Mouse (Mus musculus) left cerebral cortex, postnatal 25 days (tissue): ENCODE measurements around the gene Litaf. TPM values are rescaled to one million over a fixed set of nuclear protein-coding genes. Genes with fewer than 3 reads are reported as not detected.

ENCODE experiments used
- DNase-seq, 2 experiments: peaks; one replicate each; pipeline ENCODE4 v3.0.0; 2022; ENCODE audit warnings: low spot score in 2 of 2, mixed read lengths in 1 of 2
- intact Hi-C: fragments of 180-260 bp; cut with DNase I; formaldehyde crosslinking; loops from one replicate; pipeline ENCODE4 v1.15.1; 2025
- total RNA-seq, 2 experiments: library from RNA; stranded (reverse); gene quantifications; 2 replicates each; pipeline ENCODE4 v1.2.3; 2021

Litaf gene
- total RNA-seq, 2 experiments from 2014 or later, result 8.7 to 13.0 TPM

DNA sequence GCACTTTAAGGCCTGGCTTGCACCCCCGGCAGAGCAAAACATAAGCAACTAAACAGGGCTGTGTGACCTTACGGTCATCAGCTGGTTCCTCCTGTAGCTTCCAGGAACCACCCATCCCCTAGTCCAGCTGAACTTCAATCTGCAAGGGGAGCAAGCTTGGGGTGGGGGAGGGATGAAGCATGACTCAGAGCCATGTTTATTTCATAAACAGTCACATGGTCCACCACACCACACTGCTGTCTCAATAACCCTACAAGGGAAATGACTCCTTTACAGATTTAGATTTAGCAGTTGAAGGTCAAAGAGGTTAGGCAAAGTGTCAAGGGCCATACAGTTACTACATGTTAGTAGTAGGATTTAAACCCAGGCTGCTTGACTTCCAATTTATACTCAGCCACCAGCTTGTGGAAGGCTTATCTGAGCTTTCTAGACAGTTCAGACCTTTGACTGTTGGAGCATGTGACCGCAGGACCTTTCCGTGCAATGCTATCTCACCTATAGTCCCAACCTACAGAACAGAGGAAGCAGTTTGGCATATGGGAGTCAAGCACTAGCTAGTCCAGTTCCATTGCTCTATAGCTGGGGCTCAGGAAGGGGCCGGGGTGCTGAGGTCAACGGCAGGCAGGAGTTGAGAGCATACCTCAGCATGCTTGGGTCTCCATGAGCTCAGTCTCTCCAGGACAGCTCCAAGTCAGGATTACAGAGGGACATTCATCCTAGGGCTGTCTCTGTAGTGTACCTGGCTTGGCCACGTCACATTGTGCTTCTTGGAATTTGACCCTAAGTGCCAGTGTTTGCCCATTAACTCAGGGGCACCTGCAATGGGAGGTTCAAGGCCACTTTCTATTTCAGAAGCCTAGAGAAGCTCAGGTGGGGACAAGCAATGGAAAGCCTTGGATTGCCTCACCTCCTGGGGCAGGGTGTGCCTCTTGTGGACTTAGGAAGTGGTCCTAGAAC lies 64.0 kb downstream of the Litaf start:
- no peak for DNase-seq
- intact Hi-C loops, result no loop called here

- intact Hi-C loops, result no loop called here
- DNase-seq, result no peak
Observed at GRCm38 (mm10) chr16:10999809-11000208, 66.1 kb downstream of the Litaf start.

DNA sequence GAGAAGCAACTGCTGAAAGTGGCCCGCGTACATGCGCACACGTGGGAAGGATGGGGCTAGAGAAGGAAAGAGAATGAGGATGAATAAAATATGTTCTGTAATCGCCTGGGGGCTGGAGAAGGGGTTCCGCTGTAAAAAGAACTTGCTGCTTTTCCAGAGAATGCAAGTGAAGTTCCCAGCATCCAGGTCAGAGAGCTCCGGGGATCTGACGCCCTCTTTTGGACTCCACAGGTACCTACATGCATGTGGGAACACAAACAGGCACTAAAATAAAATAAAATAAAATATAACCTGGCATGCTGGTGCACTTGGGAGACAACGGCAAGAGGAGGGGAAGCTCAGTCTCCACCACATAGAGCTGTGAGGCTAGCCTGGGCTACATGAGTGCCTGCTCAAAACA lies 67.7 kb downstream of the Litaf start:
- intact Hi-C loops, result no loop called here
- no peak for DNase-seq

- DNase-seq, result no peak
- intact Hi-C loops, result no loop called here
Observed at GRCm38 (mm10) chr16:10996576-10996975, 69.4 kb downstream of the Litaf start.

- intact Hi-C loops, result no loop called here
- DNase-seq, result peak; percentile 51 to 71
Observed at GRCm38 (mm10) chr16:10993032-10993744, 72.8 kb downstream of the Litaf start.

GRCm38 (mm10) chr16:10992090-10993031 lies 73.6 kb downstream of the Litaf start:
- intact Hi-C loops, result no loop called here
- peak; percentile 20 to 38 for DNase-seq

- intact Hi-C loops, result no loop called here
- DNase-seq, result no peak
Observed at GRCm38 (mm10) chr16:10991737-10992089, 74.2 kb downstream of the Litaf start.

GRCm38 (mm10) chr16:10990763-10991162 lies 75.2 kb downstream of the Litaf start:
- DNase-seq, result no peak
- intact Hi-C loops, result no loop called here

DNA sequence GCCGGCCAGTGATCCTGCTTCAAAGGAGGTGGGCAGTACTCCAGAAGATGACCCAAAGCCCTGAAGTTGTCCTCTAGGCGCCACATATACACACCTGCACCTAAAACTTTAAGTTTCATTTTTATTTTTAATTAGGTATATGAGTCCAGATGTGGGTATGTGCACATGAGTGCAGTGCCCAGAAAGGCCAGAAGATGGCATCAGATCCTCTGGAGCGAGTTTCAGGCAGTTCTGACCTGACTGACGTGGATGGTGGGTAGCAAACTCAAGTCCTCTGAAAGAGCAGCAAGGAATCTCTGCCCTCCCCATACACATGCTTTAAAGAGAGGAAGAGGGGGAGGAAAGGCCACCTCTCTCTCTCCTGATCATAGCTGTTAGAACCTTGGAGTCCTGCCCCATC lies 76.1 kb downstream of the Litaf start:
- intact Hi-C loops, result no loop called here
- DNase-seq, result no peak

DNA sequence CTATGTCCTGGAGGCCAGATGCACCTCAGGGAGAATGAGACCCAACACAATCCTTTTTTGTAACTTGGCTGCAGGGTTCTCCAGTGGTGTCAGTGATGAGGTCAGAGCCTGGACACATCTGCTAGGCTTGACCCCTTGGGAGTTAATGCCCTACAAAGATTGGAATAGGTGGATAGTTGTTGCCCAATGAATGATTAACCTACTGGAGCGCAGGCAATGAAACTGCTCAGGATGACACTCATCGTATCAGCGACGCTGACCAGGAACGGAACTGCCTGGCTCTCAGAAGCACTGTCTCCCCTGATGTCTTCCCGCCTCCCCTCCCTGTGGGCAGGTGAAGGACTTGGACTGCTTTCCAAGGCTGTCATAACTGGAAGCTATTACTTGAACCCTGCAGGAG lies 76.6 kb downstream of the Litaf start:
- intact Hi-C loops, result no loop called here
- no peak for DNase-seq

DNA sequence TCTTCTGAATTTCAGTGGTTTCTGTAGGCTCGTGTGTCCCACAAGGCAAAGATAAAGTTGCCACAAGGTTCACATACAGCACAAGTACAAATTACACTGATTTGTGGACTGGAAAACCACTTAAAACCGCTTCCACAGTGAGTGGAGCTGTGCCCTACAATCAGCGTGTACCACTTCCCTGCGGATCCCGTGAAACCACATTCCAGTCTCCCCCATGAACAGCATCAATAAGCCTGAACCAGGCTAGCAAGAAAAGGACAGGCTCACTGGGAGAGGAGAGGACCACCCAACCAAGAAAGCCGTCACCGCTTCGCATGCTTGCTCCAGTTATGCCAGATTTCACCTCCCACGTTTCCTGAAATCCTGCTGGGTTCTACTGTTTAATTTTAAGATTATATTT lies 77.7 kb downstream of the Litaf start:
- peak in 1 of 2 experiments; percentile 37 for DNase-seq
- intact Hi-C loops, result no loop called here

DNA sequence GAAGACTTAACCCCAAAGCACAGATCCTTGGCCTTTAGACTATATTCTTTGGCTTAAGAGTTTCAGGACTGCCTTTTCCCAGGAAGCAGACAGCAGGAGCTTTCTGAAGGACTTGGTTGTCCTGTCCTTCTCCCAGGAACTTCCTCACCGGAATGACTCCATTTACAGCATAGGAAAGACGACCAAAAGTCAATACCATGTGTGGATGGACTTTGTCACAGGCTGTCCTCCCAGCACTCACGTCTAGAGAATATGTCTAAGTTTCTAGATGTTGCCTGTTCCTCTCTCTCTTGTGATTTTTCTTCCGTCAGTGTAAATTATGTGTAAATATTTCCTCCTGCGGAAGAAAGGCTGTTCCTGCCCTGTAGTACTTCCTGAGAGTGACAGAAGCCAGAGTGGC lies 81.4 kb downstream of the Litaf start:
- no peak for DNase-seq
- intact Hi-C loops, result no loop called here

GRCm38 (mm10) chr16:10981493-10982070 lies 84.4 kb downstream of the Litaf start:
- intact Hi-C loops, result no loop called here
- no peak for DNase-seq

GRCm38 (mm10) chr16:10979064-10979803 lies 86.7 kb downstream of the Litaf start:
- intact Hi-C loops, result no loop called here

DNA sequence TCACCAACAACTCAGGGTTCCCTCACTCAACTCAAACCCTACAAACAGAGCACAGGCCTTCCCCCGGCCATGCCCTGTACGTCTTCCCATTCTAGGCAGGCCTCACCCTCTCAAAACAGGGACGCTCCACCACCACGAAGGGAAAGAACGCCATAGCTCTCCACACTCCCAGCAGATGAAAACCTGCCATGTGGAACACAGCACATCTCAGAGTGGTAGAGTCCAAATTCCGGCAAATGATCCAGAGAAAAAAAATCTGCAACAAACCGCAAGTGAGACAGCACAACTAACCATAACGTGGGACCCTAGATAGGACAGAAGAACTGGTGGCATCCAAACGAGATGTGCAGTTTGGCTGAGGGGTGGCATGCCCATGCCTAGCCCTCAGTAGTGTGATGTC lies 88.1 kb downstream of the Litaf start:
- intact Hi-C loops, result no loop called here

More at GRCm38 (mm10) chr16:10979064-10979803, 86.7 kb downstream of the Litaf start:
- no peak for DNase-seq

GRCm38 (mm10) chr16:10976202-10976631 lies 89.7 kb downstream of the Litaf start:
- no peak for DNase-seq
- intact Hi-C loops, result no loop called here

More for the DNA sequence above, 88.1 kb downstream of the Litaf start:
- DNase-seq, result no peak

- intact Hi-C loops, result no loop called here
- DNase-seq, result no peak
Observed at GRCm38 (mm10) chr16:10974939-10975338, 91.0 kb downstream of the Litaf start.

- intact Hi-C loops, result no loop called here
- peak in 1 of 2 experiments; percentile 54 for DNase-seq
Observed at GRCm38 (mm10) chr16:10974037-10974446, 91.9 kb downstream of the Litaf start.

DNA sequence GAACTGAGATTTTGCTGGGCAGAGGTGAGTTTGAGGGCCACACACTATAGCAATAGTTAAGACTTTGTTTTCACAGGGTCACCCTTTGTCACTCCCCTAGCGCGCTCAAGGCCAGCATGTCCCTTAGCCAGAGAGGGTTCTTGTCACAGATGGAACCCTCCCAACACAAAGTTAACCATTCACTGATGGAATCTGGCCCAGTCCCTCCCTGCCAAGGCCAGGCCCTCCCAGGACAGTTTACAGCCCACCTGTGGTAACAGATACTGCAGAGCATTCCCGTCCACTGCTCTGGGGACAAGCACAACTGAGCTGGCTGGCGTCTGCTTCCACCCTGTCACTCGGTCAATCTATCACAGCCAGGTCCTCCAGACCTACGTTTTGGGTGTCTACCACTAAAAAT lies 93.7 kb downstream of the Litaf start:
- intact Hi-C loops, result no loop called here
- no peak for DNase-seq
